Mouse (Mus musculus) limb, embryonic 15.5 days (tissue): ENCODE measurements around the gene Slc29a1. TPM values are rescaled to one million over a fixed set of nuclear protein-coding genes. Genes with fewer than 3 reads are reported as not detected.
"Not testable (repeated sequence)": the region's sequence is repeated elsewhere in the genome, so short reads cannot be mapped to it uniquely, and the experiment has no call there.

ENCODE experiments used
- ATAC-seq: fragments of 200-750 bp; cut with Nextera tagmentation; 2 replicates; pipeline ENCODE4 v1.8.0; 2017; ENCODE audit warnings: low read depth, moderate TSS enrichment; ENCODE audit not compliant: insufficient number of reproducible peaks, low FRiP score, low TSS enrichment
- H3K27ac ChIP-seq: fragments of 300-500 bp; sonication (generic); 2 replicates; pipeline ENCODE4 v1.5.1; 2015; ENCODE audit warnings: moderate library complexity, mild to moderate bottlenecking, inconsistent platforms
- H3K27me3 ChIP-seq: fragments of 300-500 bp; sonication (generic); 2 replicates; pipeline ENCODE4 v1.6.1; 2015; ENCODE audit warnings: inconsistent platforms
- H3K36me3 ChIP-seq: fragments of 300-500 bp; sonication (generic); 2 replicates; pipeline ENCODE4 v1.6.1; 2015; ENCODE audit warnings: inconsistent platforms
- H3K4me1 ChIP-seq: fragments of 300-500 bp; sonication (generic); 2 replicates; pipeline ENCODE4 v1.6.1; 2015; ENCODE audit warnings: inconsistent platforms
- H3K4me2 ChIP-seq: fragments of 300-500 bp; sonication (generic); 2 replicates; pipeline ENCODE4 v1.6.1; 2015; ENCODE audit warnings: mild to moderate bottlenecking, inconsistent platforms
- H3K4me3 ChIP-seq: fragments of 300-500 bp; sonication (generic); 2 replicates; pipeline ENCODE4 v1.5.1; 2015; ENCODE audit warnings: mild to moderate bottlenecking, inconsistent platforms
- H3K9ac ChIP-seq: fragments of 300-500 bp; sonication (generic); 2 replicates; pipeline ENCODE4 v1.6.1; 2015; ENCODE audit warnings: inconsistent platforms
- H3K9me3 ChIP-seq: fragments of 300-500 bp; sonication (generic); 2 replicates; pipeline ENCODE4 v1.6.1; 2016; ENCODE audit warnings: inconsistent platforms
- WGBS: fragments of 180-500 bp; shearing (Covaris S2); methylation state at CpG from one replicate; pipeline ENCODE4 v1.1.7; 2015; 5-methylcytosine and 5-hydroxymethylcytosine counted together
- polyA plus RNA-seq: library from polyadenylated mRNA; unstranded; fragments of >200 nt; fragmentation: Nextera tagmentation; extraction: Ambion mirVana; gene quantifications from 2 replicates; pipeline ENCODE4 v1.2.1, GENCODE M21; 2015

The Slc29a1 gene
- polyA plus RNA-seq, 1 experiment from 2014 or later, result 120 TPM

GRCm38 (mm10) chr17:45628160-45628559 lies 28.8 kb upstream of the Slc29a1 start:
- Histone ChIP-seq H3K27me3 (no peaks in the 10 kb centered on the region), H3K9ac (no peak overlapping the region), H3K27ac (no peak overlapping the region), H3K4me1 (peaks cover 18% of the 10 kb centered on the region), H3K9me3 (no peaks in the 10 kb centered on the region), H3K36me3 (no peaks in the 10 kb centered on the region), H3K4me2 (no peak overlapping the region), H3K4me3 (no peak overlapping the region)
- 39% methylated on average over 3 of the region's 3 CpGs for WGBS
- ATAC-seq, result no peak

- Histone ChIP-seq H3K9ac (no peak overlapping the region), H3K36me3 (no peaks in the 10 kb centered on the region), H3K4me1 (peaks cover 18% of the 10 kb centered on the region), H3K27ac (no peak overlapping the region), H3K27me3 (no peaks in the 10 kb centered on the region), H3K4me3 (peak overlapping the region; percentile 13; the same call in 1 of the 2 replicates), H3K9me3 (no peaks in the 10 kb centered on the region), H3K4me2 (peak overlapping the region; percentile 39)
- 25% methylated on average over 15 of the region's 15 CpGs for WGBS
- peak; percentile 32; the same call in 1 of the 2 replicates for ATAC-seq
Observed at GRCm38 (mm10) chr17:45626577-45627134, 27.2 kb upstream of the Slc29a1 start.

GRCm38 (mm10) chr17:45623425-45623824 lies 24.0 kb upstream of the Slc29a1 start:
- not testable (repeated sequence) for H3K9me3 ChIP-seq, H3K27ac ChIP-seq, H3K9ac ChIP-seq, ATAC-seq, H3K27me3 ChIP-seq, H3K4me2 ChIP-seq, H3K4me3 ChIP-seq, H3K36me3 ChIP-seq
- WGBS, result 85% methylated on average over 8 of the region's 8 CpGs
- peaks cover 13% of the 10 kb centered on the region for H3K4me1 ChIP-seq

GRCm38 (mm10) chr17:45619386-45620256 lies 20.2 kb upstream of the Slc29a1 start:
- H3K9me3 ChIP-seq, result no peaks in the 10 kb centered on the region
- H3K4me2 ChIP-seq, result peak overlapping the region; percentile 30
- ATAC-seq, result no peak
- no peaks in the 10 kb centered on the region for H3K27me3 ChIP-seq
- no peak overlapping the region for H3K9ac ChIP-seq
- peak overlapping the region; percentile 16 for H3K4me3 ChIP-seq
- 25% methylated on average over 20 of the region's 20 CpGs for WGBS
- peak overlapping the region; percentile 75 for H3K27ac ChIP-seq
- H3K4me1 ChIP-seq, result peaks cover 9% of the 10 kb centered on the region; the same call in 1 of the 2 replicates
- no peaks in the 10 kb centered on the region for H3K36me3 ChIP-seq

- H3K36me3 ChIP-seq, result no peaks in the 10 kb centered on the region
- no peaks in the 10 kb centered on the region for H3K9me3 ChIP-seq
- WGBS, result 18% methylated on average over 8 of the region's 8 CpGs
- H3K4me3 ChIP-seq, result peak overlapping the region; percentile 16
- H3K9ac ChIP-seq, result no peak overlapping the region
- peak overlapping the region; percentile 30 for H3K4me2 ChIP-seq
- ATAC-seq, result no peak
- peak overlapping the region; percentile 75 for H3K27ac ChIP-seq
- H3K4me1 ChIP-seq, result peaks cover 9% of the 10 kb centered on the region; the same call in 1 of the 2 replicates
- no peaks in the 10 kb centered on the region for H3K27me3 ChIP-seq
Observed at GRCm38 (mm10) chr17:45618941-45619385, 19.6 kb upstream of the Slc29a1 start.

GRCm38 (mm10) chr17:45617655-45618054 lies 18.2 kb upstream of the Slc29a1 start:
- no peak for ATAC-seq
- whole genome bisulfite sequencing, result 89% methylated on average over 6 of the region's 6 CpGs
- Histone ChIP-seq H3K27me3 (no peaks in the 10 kb centered on the region), H3K36me3 (no peaks in the 10 kb centered on the region), H3K27ac (no peak overlapping the region), H3K4me3 (no peak overlapping the region), H3K9me3 (no peaks in the 10 kb centered on the region), H3K4me1 (peaks cover 9% of the 10 kb centered on the region; the same call in 1 of the 2 replicates), H3K9ac (no peak overlapping the region), H3K4me2 (no peak overlapping the region)

- no peak for ATAC-seq
- no peaks in the 10 kb centered on the region for H3K36me3 ChIP-seq
- WGBS, result 67% methylated on average over 3 of the region's 3 CpGs
Observed at GRCm38 (mm10) chr17:45616679-45617078, 17.3 kb upstream of the Slc29a1 start.

GRCm38 (mm10) chr17:45616046-45616650 lies 16.7 kb upstream of the Slc29a1 start:
- H3K4me3 ChIP-seq, result no peak overlapping the region
- H3K27ac ChIP-seq, result no peak overlapping the region
- peaks cover 9% of the 10 kb centered on the region; the same call in 1 of the 2 replicates for H3K4me1 ChIP-seq
- H3K9me3 ChIP-seq, result no peaks in the 10 kb centered on the region
- ATAC-seq, result peak; percentile 52
- H3K4me2 ChIP-seq, result no peak overlapping the region
- 41% methylated on average over 4 of the region's 4 CpGs for WGBS
- no peaks in the 10 kb centered on the region for H3K36me3 ChIP-seq
- H3K27me3 ChIP-seq, result no peaks in the 10 kb centered on the region
- H3K9ac ChIP-seq, result no peak overlapping the region

More at GRCm38 (mm10) chr17:45616679-45617078, 17.3 kb upstream of the Slc29a1 start:
- no peak overlapping the region for H3K9ac ChIP-seq
- no peak overlapping the region for H3K4me3 ChIP-seq
- H3K27ac ChIP-seq, result no peak overlapping the region
- peaks cover 9% of the 10 kb centered on the region; the same call in 1 of the 2 replicates for H3K4me1 ChIP-seq
- no peak overlapping the region for H3K4me2 ChIP-seq
- no peaks in the 10 kb centered on the region for H3K27me3 ChIP-seq
- H3K9me3 ChIP-seq, result no peaks in the 10 kb centered on the region

- no peak overlapping the region for H3K4me3 ChIP-seq
- no peaks in the 10 kb centered on the region for H3K36me3 ChIP-seq
- H3K27me3 ChIP-seq, result no peaks in the 10 kb centered on the region
- WGBS, result 81% methylated on average over 7 of the region's 7 CpGs
- no peak overlapping the region for H3K9ac ChIP-seq
- ATAC-seq, result no peak
- H3K27ac ChIP-seq, result no peak overlapping the region
- no peaks in the 10 kb centered on the region for H3K9me3 ChIP-seq
- H3K4me1 ChIP-seq, result no peaks in the 10 kb centered on the region
- H3K4me2 ChIP-seq, result no peak overlapping the region
Observed at GRCm38 (mm10) chr17:45612921-45613320, 13.5 kb upstream of the Slc29a1 start.

- Histone ChIP-seq H3K9me3 (no peaks in the 10 kb centered on the region), H3K36me3 (no peaks in the 10 kb centered on the region), H3K4me1 (no peaks in the 10 kb centered on the region), H3K27ac (no peak overlapping the region), H3K4me3 (no peak overlapping the region), H3K27me3 (no peaks in the 10 kb centered on the region), H3K4me2 (no peak overlapping the region), H3K9ac (no peak overlapping the region)
- WGBS, result 64% methylated on average over 8 of the region's 8 CpGs
- no peak for ATAC-seq
Observed at GRCm38 (mm10) chr17:45612008-45612407, 12.6 kb upstream of the Slc29a1 start.

- Histone ChIP-seq H3K4me1 (no peaks in the 10 kb centered on the region), H3K9ac (no peak overlapping the region), H3K27me3 (no peaks in the 10 kb centered on the region), H3K36me3 (no peaks in the 10 kb centered on the region), H3K27ac (peak overlapping the region; percentile 61; the same call in 1 of the 2 replicates), H3K4me3 (no peak overlapping the region), H3K9me3 (no peaks in the 10 kb centered on the region), H3K4me2 (no peak overlapping the region)
- 35% methylated on average over 5 of the region's 5 CpGs for WGBS
- ATAC-seq, result no peak
Observed at GRCm38 (mm10) chr17:45610144-45610866, 10.9 kb upstream of the Slc29a1 start.
